Mouse (Mus musculus): ENCODE data around the gene Macf1.

- TF ChIP-seq CTCF (IDR thresholded peaks at IDR 0.05; ENCODE audit: extremely low read depth, insufficient read depth, insufficient read length, insufficient replicate concordance) (no peak), POLR2A (IDR thresholded peaks at IDR 0.05; ENCODE audit: low read depth, low read length) (no peak)
Observed at GRCm38 (mm10) chr4:123363555-123363954, 320.6 kb downstream of the Macf1 start.
